Mouse (Mus musculus) MEL (cell line): ENCODE results near the gene Fgfr2.

Source experiments
- CTCF ChIP-seq, 3 experiments: IDR thresholded peaks in 2 of 3; conservative IDR thresholded peaks in 1 of 3; 2 replicates each; pipeline ENCODE4 v1.5.1; 2011 to 2012; ENCODE audit warnings: low read length in 3 of 3, low read depth in 2 of 3, mild to moderate bottlenecking in 2 of 3, improper control_type of control experiment in 1 of 3, inconsistent platforms in 1 of 3, mixed read lengths in 1 of 3, moderate library complexity in 1 of 3; ENCODE audit not compliant: control insufficient read depth in 1 of 3, insufficient read depth in 1 of 3, poor library complexity in 1 of 3, severe bottlenecking in 1 of 3
- EP300 ChIP-seq, 2 experiments: IDR thresholded peaks; 2 replicates each; pipeline ENCODE4 v1.6.1; 2011; ENCODE audit warnings: improper control_type of control experiment in 2 of 2, low read length in 2 of 2, low read depth in 1 of 2, mild to moderate bottlenecking in 1 of 2
- GATA1 ChIP-seq: IDR thresholded peaks from 2 replicates; pipeline ENCODE4 v1.6.1; 2011; ENCODE audit warnings: low read depth, low read length, improper control_type of control experiment
- JUND ChIP-seq: IDR thresholded peaks from 2 replicates; pipeline ENCODE4 v1.6.1; 2011; ENCODE audit warnings: low read depth, mild to moderate bottlenecking, improper control_type of control experiment, low read length
- MXI1 ChIP-seq: IDR thresholded peaks from 2 replicates; pipeline ENCODE4 v1.6.1; 2011; ENCODE audit warnings: mild to moderate bottlenecking, low read depth, low read length, improper control_type of control experiment
- POLR2A ChIP-seq, 2 experiments: IDR thresholded peaks; 2 replicates each; pipeline ENCODE4 v1.6.1; 2011 to 2012; ENCODE audit warnings: low read length in 2 of 2, mild to moderate bottlenecking in 2 of 2, control low read depth in 1 of 2, improper control_type of control experiment in 1 of 2, low read depth in 1 of 2, moderate library complexity in 1 of 2; ENCODE audit not compliant: control insufficient read depth in 1 of 2, insufficient read depth in 1 of 2, poor library complexity in 1 of 2
- TAL1 ChIP-seq: IDR thresholded peaks from 2 replicates; pipeline ENCODE4 v1.6.1; 2012; ENCODE audit warnings: mild to moderate bottlenecking, inconsistent platforms, low read length, moderate library complexity, mixed read lengths
- TBP ChIP-seq: IDR thresholded peaks from 2 replicates; pipeline ENCODE4 v1.8.0; 2011; ENCODE audit warnings: low read depth, low read length, improper control_type of control experiment
- TCF12 ChIP-seq: IDR thresholded peaks from 2 replicates; pipeline ENCODE4 v1.6.1; 2014; ENCODE audit warnings: low read depth, mild to moderate bottlenecking, inconsistent platforms, low read length, improper control_type of control experiment, moderate library complexity
- UBTF ChIP-seq: IDR thresholded peaks from 2 replicates; pipeline ENCODE4 v1.6.1; 2012; ENCODE audit warnings: low read depth, mild to moderate bottlenecking, inconsistent platforms, low read length, improper control_type of control experiment, moderate library complexity, borderline replicate concordance; ENCODE audit not compliant: insufficient read depth

- no peak for TF ChIP-seq CTCF (IDR thresholded peaks at IDR 0.05 in 2 of 3, conservative IDR thresholded peaks at IDR 0.05 in 1 of 3; ENCODE audit: control insufficient read depth in 1 of 3, insufficient read depth in 1 of 3, low read depth in 2 of 3, low read length in 3 of 3, poor library complexity in 1 of 3, severe bottlenecking in 1 of 3)
- TF ChIP-seq JUND: no peak
- TF ChIP-seq EP300 (IDR thresholded peaks at IDR 0.05; ENCODE audit: low read depth in 1 of 2, low read length in 2 of 2): no peak
- TF ChIP-seq GATA1: no peak
- TF ChIP-seq TCF12: no peak
- TF ChIP-seq TBP: no peak
- no peak for TF ChIP-seq POLR2A (IDR thresholded peaks at IDR 0.05; ENCODE audit: control insufficient read depth in 1 of 2, insufficient read depth in 1 of 2, low read depth in 1 of 2, low read length in 2 of 2, poor library complexity in 1 of 2)
- no peak for TF ChIP-seq UBTF
- no peak for TF ChIP-seq TAL1
- TF ChIP-seq MXI1: no peak
Measured at GRCm38 (mm10) chr7:133155621-133156020, 32.5 kb upstream of the Fgfr2 start.
